Mouse (Mus musculus): ENCODE data around the gene Mxd3. TPM values are rescaled to one million over a fixed set of nuclear protein-coding genes. Genes with fewer than 3 reads are reported as not detected.

The Mxd3 gene
- polyA plus RNA-seq, 1 experiment: 22.3 TPM

GRCm38 (mm10) chr13:55329109-55329682, 427 bp downstream of the Mxd3 start:
- TF ChIP-seq POLR2A (IDR thresholded peaks at IDR 0.05; ENCODE audit: borderline replicate concordance, extremely low read depth, insufficient read depth, insufficient read length, poor library complexity, severe bottlenecking): no peak
- TF ChIP-seq CTCF (IDR thresholded peaks at IDR 0.05; ENCODE audit: borderline replicate concordance, extremely low read depth, insufficient read depth, insufficient read length): no peak
- DNase-seq (ENCODE audit: low read depth): peak; percentile 81

GRCm38 (mm10) chr13:55328641-55329040, 982 bp downstream of the Mxd3 start:
- no peak for DNase-seq (ENCODE audit: low read depth)
- TF ChIP-seq CTCF (IDR thresholded peaks at IDR 0.05; ENCODE audit: borderline replicate concordance, extremely low read depth, insufficient read depth, insufficient read length) (no peak), POLR2A (IDR thresholded peaks at IDR 0.05; ENCODE audit: borderline replicate concordance, extremely low read depth, insufficient read depth, insufficient read length, poor library complexity, severe bottlenecking) (no peak)

GRCm38 (mm10) chr13:55328171-55328570, 1.5 kb downstream of the Mxd3 start:
- TF ChIP-seq POLR2A (IDR thresholded peaks at IDR 0.05; ENCODE audit: borderline replicate concordance, extremely low read depth, insufficient read depth, insufficient read length, poor library complexity, severe bottlenecking): no peak
- TF ChIP-seq CTCF (IDR thresholded peaks at IDR 0.05; ENCODE audit: borderline replicate concordance, extremely low read depth, insufficient read depth, insufficient read length): no peak
- no peak for DNase-seq (ENCODE audit: low read depth)

GRCm38 (mm10) chr13:55327633-55328032, 2.0 kb downstream of the Mxd3 start:
- TF ChIP-seq POLR2A (IDR thresholded peaks at IDR 0.05; ENCODE audit: borderline replicate concordance, extremely low read depth, insufficient read depth, insufficient read length, poor library complexity, severe bottlenecking): no peak
- peak; percentile 97 for TF ChIP-seq CTCF (IDR thresholded peaks at IDR 0.05; ENCODE audit: borderline replicate concordance, extremely low read depth, insufficient read depth, insufficient read length)
- peak; percentile 96 for DNase-seq (ENCODE audit: low read depth)

- no peak for TF ChIP-seq POLR2A (IDR thresholded peaks at IDR 0.05; ENCODE audit: borderline replicate concordance, extremely low read depth, insufficient read depth, insufficient read length, poor library complexity, severe bottlenecking)
- DNase-seq (ENCODE audit: low read depth): no peak
Measured at GRCm38 (mm10) chr13:55327169-55327568, 2.5 kb downstream of the Mxd3 start.

GRCm38 (mm10) chr13:55325596-55325995, 4.0 kb downstream of the Mxd3 start:
- no peak for DNase-seq (ENCODE audit: low read depth)
- TF ChIP-seq CTCF (IDR thresholded peaks at IDR 0.05; ENCODE audit: borderline replicate concordance, extremely low read depth, insufficient read depth, insufficient read length) (no peak), POLR2A (IDR thresholded peaks at IDR 0.05; ENCODE audit: borderline replicate concordance, extremely low read depth, insufficient read depth, insufficient read length, poor library complexity, severe bottlenecking) (no peak)

- TF ChIP-seq POLR2A (IDR thresholded peaks at IDR 0.05; ENCODE audit: borderline replicate concordance, extremely low read depth, insufficient read depth, insufficient read length, poor library complexity, severe bottlenecking) (no peak), CTCF (IDR thresholded peaks at IDR 0.05; ENCODE audit: borderline replicate concordance, extremely low read depth, insufficient read depth, insufficient read length) (peak; percentile 42; the same call in 1 of the 2 replicates)
Measured at GRCm38 (mm10) chr13:55322130-55322825, 7.3 kb downstream of the Mxd3 start.

GRCm38 (mm10) chr13:55321434-55322129, 8.0 kb downstream of the Mxd3 start, which contains the start of gene Rab24:
Gene Rab24 (minus strand): TSS chr13:55321946.
- peak; percentile 95 for DNase-seq (ENCODE audit: low read depth)
- no peak for TF ChIP-seq CTCF (IDR thresholded peaks at IDR 0.05; ENCODE audit: borderline replicate concordance, extremely low read depth, insufficient read depth, insufficient read length)
- TF ChIP-seq POLR2A (IDR thresholded peaks at IDR 0.05; ENCODE audit: borderline replicate concordance, extremely low read depth, insufficient read depth, insufficient read length, poor library complexity, severe bottlenecking): peak; percentile 60; the same call in 1 of the 2 replicates

More at GRCm38 (mm10) chr13:55322130-55322825, 7.3 kb downstream of the Mxd3 start:
- peak; percentile 74 for DNase-seq (ENCODE audit: low read depth)

GRCm38 (mm10) chr13:55319931-55320533, 9.6 kb downstream of the Mxd3 start, which contains the start of gene Prelid1:
Gene Prelid1 (plus strand): TSS chr13:55320500.
- TF ChIP-seq POLR2A (IDR thresholded peaks at IDR 0.05; ENCODE audit: borderline replicate concordance, extremely low read depth, insufficient read depth, insufficient read length, poor library complexity, severe bottlenecking): no peak
- TF ChIP-seq CTCF (IDR thresholded peaks at IDR 0.05; ENCODE audit: borderline replicate concordance, extremely low read depth, insufficient read depth, insufficient read length): no peak
- DNase-seq (ENCODE audit: low read depth): no peak

- no peak for DNase-seq (ENCODE audit: low read depth)
- no peak for TF ChIP-seq POLR2A (IDR thresholded peaks at IDR 0.05; ENCODE audit: borderline replicate concordance, extremely low read depth, insufficient read depth, insufficient read length, poor library complexity, severe bottlenecking)
- TF ChIP-seq CTCF (IDR thresholded peaks at IDR 0.05; ENCODE audit: borderline replicate concordance, extremely low read depth, insufficient read depth, insufficient read length): no peak
Measured at GRCm38 (mm10) chr13:55318351-55318750, 11.3 kb downstream of the Mxd3 start.

GRCm38 (mm10) chr13:55314891-55315412, 14.7 kb downstream of the Mxd3 start:
- TF ChIP-seq CTCF (IDR thresholded peaks at IDR 0.05; ENCODE audit: borderline replicate concordance, extremely low read depth, insufficient read depth, insufficient read length): no peak
- TF ChIP-seq POLR2A (IDR thresholded peaks at IDR 0.05; ENCODE audit: borderline replicate concordance, extremely low read depth, insufficient read depth, insufficient read length, poor library complexity, severe bottlenecking): no peak
- no peak for DNase-seq (ENCODE audit: low read depth)

All from brain, embryonic 14.5 days (tissue).